Mouse (Mus musculus) heart, embryonic 16.5 days (tissue): ENCODE results near the gene Sh3bp1. TPM values are rescaled to one million over a fixed set of nuclear protein-coding genes. Genes with fewer than 3 reads are reported as not detected.
"Not testable (repeated sequence)": the region's sequence is repeated elsewhere in the genome, so short reads cannot be mapped to it uniquely, and the experiment has no call there.

Experiments used
- ATAC-seq: fragments of 200-750 bp; cut with Nextera tagmentation; replicated peaks from 2 replicates; pipeline ENCODE4 v1.8.0; 2017; ENCODE audit warnings: moderate number of reproducible peaks; ENCODE audit not compliant: insufficient read depth, low FRiP score; ENCODE audit errors: extremely low read depth
- H3K27ac ChIP-seq: fragments of 300-500 bp; sonication (generic); 2 replicates; pipeline ENCODE4 v1.5.1; 2014; ENCODE audit warnings: mild to moderate bottlenecking, low read length, control low read depth, moderate library complexity
- H3K27me3 ChIP-seq: fragments of 300-500 bp; sonication (generic); 2 replicates; pipeline ENCODE4 v1.6.1; 2014; ENCODE audit warnings: low read length, mixed read lengths; ENCODE audit not compliant: control insufficient read depth, insufficient read depth
- H3K36me3 ChIP-seq: fragments of 300-500 bp; sonication (generic); 2 replicates; pipeline ENCODE4 v1.6.1; 2014; ENCODE audit not compliant: control insufficient read depth, insufficient read depth
- H3K4me1 ChIP-seq: fragments of 300-500 bp; sonication (generic); 2 replicates; pipeline ENCODE4 v1.6.1; 2014; ENCODE audit warnings: low read length, mixed read lengths; ENCODE audit not compliant: control insufficient read depth, insufficient read depth
- H3K4me2 ChIP-seq: fragments of 300-500 bp; sonication (generic); 2 replicates; pipeline ENCODE4 v1.6.1; 2014; ENCODE audit warnings: low read depth, mild to moderate bottlenecking, control low read depth, low read length
- H3K4me3 ChIP-seq: fragments of 300-500 bp; sonication (generic); 2 replicates; pipeline ENCODE4 v1.5.1; 2014; ENCODE audit warnings: mild to moderate bottlenecking, control low read depth, low read length
- H3K9ac ChIP-seq: fragments of 300-500 bp; sonication (generic); 2 replicates; pipeline ENCODE4 v1.6.1; 2014; ENCODE audit warnings: low read length, control low read depth
- H3K9me3 ChIP-seq: fragments of 300-500 bp; sonication (generic); replicated peaks from 2 replicates; pipeline ENCODE4 v1.6.1; 2016; ENCODE audit warnings: low read length; ENCODE audit not compliant: control insufficient read depth
- WGBS: fragments of 180-500 bp; shearing (Covaris S2); extraction: QIAGEN DNeasy Blood & Tissue Kit; methylation state at CpG from one replicate; pipeline ENCODE4 v1.1.7; 2014; 5-methylcytosine and 5-hydroxymethylcytosine counted together
- polyA plus RNA-seq: library from polyadenylated mRNA; unstranded; fragments of >200 nt; fragmentation: Nextera tagmentation; extraction: Ambion mirVana; gene quantifications from 2 replicates; pipeline ENCODE4 v1.2.1, GENCODE M21; 2015

The Sh3bp1 gene
- polyA plus RNA-seq, 1 experiment from 2014 or later, result 19.8 TPM

GRCm38 (mm10) chr15:78875537-78875936 lies 24.0 kb upstream of the Sh3bp1 start:
- peak overlapping the region; percentile 99 for H3K27ac ChIP-seq
- ATAC-seq, result no peak
- H3K9me3 ChIP-seq, result no peaks in the 10 kb centered on the region
- H3K27me3 ChIP-seq, result no peaks in the 10 kb centered on the region
- peak overlapping the region; percentile 91 for H3K4me2 ChIP-seq
- H3K4me1 ChIP-seq, result peaks cover 21% of the 10 kb centered on the region
- peak overlapping the region; percentile 95 for H3K9ac ChIP-seq
- H3K4me3 ChIP-seq, result no peak overlapping the region; the same call in 1 of the 2 replicates
- H3K36me3 ChIP-seq, result no peaks in the 10 kb centered on the region
- 80% methylated on average over 5 of the region's 5 CpGs for WGBS

GRCm38 (mm10) chr15:78876258-78876696 lies 23.3 kb upstream of the Sh3bp1 start:
- Histone ChIP-seq H3K36me3 (peaks cover 3% of the 10 kb centered on the region; the same call in 1 of the 2 replicates), H3K27me3 (no peaks in the 10 kb centered on the region), H3K27ac (peak overlapping the region; percentile 99), H3K4me3 (peak overlapping the region; percentile 92), H3K4me1 (peaks cover 21% of the 10 kb centered on the region), H3K9me3 (no peaks in the 10 kb centered on the region), H3K9ac (peak overlapping the region; percentile 95), H3K4me2 (peak overlapping the region; percentile 91)
- ATAC-seq, result 0 out of 2 replicates have a peak, but pooled peaks have one; percentile 14
- 2% methylated on average over 17 of the region's 17 CpGs for WGBS

DNA sequence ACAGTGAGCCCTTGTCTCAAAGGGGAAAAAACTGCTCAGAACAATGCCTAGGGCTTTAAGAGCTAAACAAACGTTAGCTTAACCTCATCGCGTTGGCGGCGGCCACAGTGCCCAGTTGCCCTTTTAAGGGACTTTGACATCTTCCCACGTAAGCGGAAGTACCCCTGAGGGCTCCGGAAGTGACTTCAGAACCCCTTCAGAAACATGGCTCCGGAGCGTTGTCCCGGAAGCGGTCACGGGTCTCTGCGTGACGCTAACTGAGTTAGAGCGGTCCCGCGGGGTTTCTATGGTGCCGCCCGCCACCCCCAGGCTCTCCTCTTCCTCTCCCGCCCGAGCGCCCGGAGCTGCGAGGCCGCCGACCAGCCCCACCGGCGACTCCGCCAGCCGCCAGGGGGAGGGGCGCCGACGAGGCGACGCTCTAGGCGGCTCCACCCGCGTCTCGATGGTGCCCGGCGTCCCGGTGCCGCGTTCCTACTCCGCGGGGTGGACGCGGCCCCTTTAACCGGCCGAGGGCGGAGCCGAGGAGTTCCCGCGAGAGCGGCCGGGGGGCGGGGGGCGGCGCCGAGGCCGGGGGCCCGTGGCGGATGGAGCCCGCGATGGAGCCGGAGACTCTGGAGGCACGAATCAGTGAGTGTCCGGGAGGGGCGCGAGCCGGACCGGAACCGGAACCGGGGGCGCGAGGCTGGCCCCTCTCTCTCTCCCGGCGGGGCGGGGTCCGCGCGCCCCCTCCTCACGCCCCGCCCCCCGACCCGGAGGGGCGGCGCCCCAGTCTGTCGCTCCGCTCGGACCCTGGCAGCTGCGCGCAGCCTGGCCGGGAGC lies 22.4 kb upstream of the Sh3bp1 start, which contains the start of gene Gga1:
Gene Gga1, plus strand, starts transcription at position 200 of the 819 bp plus-strand sequence.
- H3K4me1 ChIP-seq, result peaks cover 21% of the 10 kb centered on the region
- ATAC-seq, result peak; percentile 91
- H3K27me3 ChIP-seq, result no peaks in the 10 kb centered on the region
- peak within 1 kb of the TSS; percentile 95 for H3K9ac ChIP-seq
- WGBS, result 1% methylated on average over 81 of the region's 95 CpGs
- H3K4me2 ChIP-seq, result peak within 1 kb of the TSS; percentile 91
- H3K9me3 ChIP-seq, result no peaks in the 10 kb centered on the region
- peaks cover 10% of the 10 kb centered on the region for H3K36me3 ChIP-seq
- H3K27ac ChIP-seq, result peak within 1 kb of the TSS; percentile 99
- peak within 1 kb of the TSS; percentile 92 for H3K4me3 ChIP-seq

GRCm38 (mm10) chr15:78877810-78878390 lies 21.7 kb upstream of the Sh3bp1 start:
- Histone ChIP-seq H3K9ac (peak overlapping the region; percentile 95), H3K9me3 (no peaks in the 10 kb centered on the region), H3K4me3 (peak overlapping the region; percentile 92), H3K36me3 (peaks cover 17% of the 10 kb centered on the region), H3K4me1 (peaks cover 21% of the 10 kb centered on the region), H3K4me2 (peak overlapping the region; percentile 67), H3K27me3 (no peaks in the 10 kb centered on the region), H3K27ac (peak overlapping the region; percentile 99)
- WGBS, result under 1% methylated on average over 17 of the region's 17 CpGs
- no peak; the same call in 1 of the 2 replicates for ATAC-seq

- H3K27me3 ChIP-seq, H3K4me3 ChIP-seq, H3K4me2 ChIP-seq, H3K9ac ChIP-seq, H3K9me3 ChIP-seq, ATAC-seq: not testable (repeated sequence)
- peaks cover 21% of the 10 kb centered on the region for H3K4me1 ChIP-seq
- H3K36me3 ChIP-seq, result peaks cover 24% of the 10 kb centered on the region
- peak overlapping the region; percentile 27 for H3K27ac ChIP-seq
- 33% methylated on average over 7 of the region's 7 CpGs for WGBS
These were observed 20.6 kb upstream of the Sh3bp1 start for GRCm38 (mm10) chr15:78878792-78879516.

DNA sequence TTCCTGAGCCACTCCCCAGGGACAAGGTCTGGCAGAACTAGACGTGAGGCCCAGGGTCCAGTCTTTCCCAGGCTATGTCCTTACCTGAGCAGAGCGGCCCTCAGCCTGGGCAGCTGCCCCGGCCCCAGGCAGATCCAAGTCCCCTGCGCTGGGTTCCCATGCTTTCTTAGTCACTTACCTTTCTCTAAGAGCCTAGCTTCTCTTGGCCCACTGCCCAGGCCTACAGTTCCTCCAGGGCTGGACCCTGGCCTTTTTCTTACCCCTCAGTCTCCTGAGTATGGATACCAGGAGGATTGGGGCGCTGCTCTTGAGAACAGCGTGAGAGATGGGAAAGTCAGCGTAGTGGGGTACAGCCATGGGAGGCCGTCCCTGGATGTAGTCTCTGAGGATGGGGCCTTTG lies 19.1 kb upstream of the Sh3bp1 start:
- 89% methylated on average over 8 of the region's 8 CpGs for WGBS
- Histone ChIP-seq H3K36me3 (peaks cover 38% of the 10 kb centered on the region), H3K4me3 (no peak overlapping the region), H3K9ac (no peak overlapping the region), H3K27me3 (no peaks in the 10 kb centered on the region), H3K27ac (no peak overlapping the region), H3K4me1 (peaks cover 21% of the 10 kb centered on the region), H3K4me2 (no peak overlapping the region), H3K9me3 (no peaks in the 10 kb centered on the region)
- ATAC-seq, result no peak

DNA sequence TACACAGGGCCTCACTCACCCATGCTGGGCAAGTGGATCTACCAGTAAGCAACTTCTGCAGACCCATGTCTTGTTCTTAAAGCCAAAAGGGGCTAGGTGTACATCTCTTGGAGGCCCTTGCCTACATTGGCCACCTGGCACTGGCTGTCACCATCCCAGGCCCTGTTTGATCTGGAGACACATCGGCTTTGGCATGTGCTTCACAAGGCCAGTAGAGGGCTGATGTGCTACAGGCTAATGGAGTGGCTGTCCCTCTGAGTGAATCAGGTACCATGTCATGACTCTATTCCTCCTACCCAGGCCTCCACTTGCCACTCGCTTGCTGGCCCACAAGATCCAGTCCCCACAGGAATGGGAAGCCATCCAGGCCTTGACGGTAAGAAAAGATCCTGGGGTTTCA lies 17.7 kb upstream of the Sh3bp1 start:
- Histone ChIP-seq H3K4me3 (no peak overlapping the region), H3K27me3 (no peaks in the 10 kb centered on the region), H3K4me2 (no peak overlapping the region), H3K36me3 (peaks cover 52% of the 10 kb centered on the region), H3K4me1 (peaks cover 12% of the 10 kb centered on the region), H3K27ac (no peak overlapping the region), H3K9me3 (no peaks in the 10 kb centered on the region), H3K9ac (no peak overlapping the region)
- WGBS, result 84% methylated on average over 3 of the region's 3 CpGs
- no peak for ATAC-seq

- Histone ChIP-seq H3K9me3 (no peaks in the 10 kb centered on the region), H3K27ac (no peak overlapping the region), H3K4me2 (no peak overlapping the region), H3K4me3 (no peak overlapping the region), H3K27me3 (no peaks in the 10 kb centered on the region), H3K36me3 (peaks cover 50% of the 10 kb centered on the region), H3K9ac (no peak overlapping the region), H3K4me1 (peaks cover 29% of the 10 kb centered on the region)
- ATAC-seq, result no peak
- 39% methylated on average over 13 of the region's 13 CpGs for WGBS
These were observed 10.1 kb upstream of the Sh3bp1 start for GRCm38 (mm10) chr15:78889401-78889853.
